Comparison of ENCODE assay signal across 8 mouse cellular contexts in genomic region chr5:31240637-31241521, GRCm38 (mm10). TPM values are rescaled to one million over a fixed set of nuclear protein-coding genes. Genes with fewer than 3 reads are reported as not detected.
DNase-seq lines count a peak whose midpoint lies in the region; ATAC-seq and TF ChIP-seq lines count a peak whose summit lies in the region.

TSS of gene Nrbp1 (plus strand) at chr5:31240864.
TSS of gene Gm9970 (minus strand) at chr5:31241232.

- peaks cover 16% of the 10 kb centered on the region for H3K36me3 ChIP-seq in heart, embryonic 11.5 days (ENCODE audit: control insufficient read depth, insufficient read depth, low read length)
- H3K36me3 ChIP-seq in kidney, embryonic 16.5 days (ENCODE audit: insufficient read depth, low read length), result peaks cover 21% of the 10 kb centered on the region
- H3K36me3 ChIP-seq in liver, adult 2 months (ENCODE audit: control insufficient read depth, insufficient read depth, low read length), result peaks cover 20% of the 10 kb centered on the region

- H3K9ac ChIP-seq in heart, embryonic 11.5 days (ENCODE audit: low read depth, low read length), result peak within 1 kb of the TSS; percentile 98
- peak within 1 kb of the TSS; percentile 98 for H3K9ac ChIP-seq in kidney, embryonic 16.5 days (replicated peaks; ENCODE audit: low read length)
- peak within 1 kb of the TSS; percentile 97 for H3K9ac ChIP-seq in liver, adult 2 months (ENCODE audit: low read depth, low read length)

- no peak for TF ChIP-seq CTCF in brain, embryonic 14.5 days (IDR thresholded peaks at IDR 0.05; ENCODE audit: borderline replicate concordance, extremely low read depth, insufficient read depth, insufficient read length)
- TF ChIP-seq CTCF in liver, adult 2 months (IDR thresholded peaks at IDR 0.05; ENCODE audit: low read depth, low read length), result no peak

- peaks cover 4% of the 10 kb centered on the region; the same call in 1 of the 2 replicates for H3K79me2 ChIP-seq in liver, adult 2 months (ENCODE audit: control insufficient read depth, insufficient read depth, low read length)

- H3K4me3 ChIP-seq in heart, embryonic 11.5 days (ENCODE audit: low read depth, low read length), result peak within 1 kb of the TSS; percentile 89
- peak within 1 kb of the TSS; percentile 84 for H3K4me3 ChIP-seq in kidney, embryonic 16.5 days (ENCODE audit: low read length)
- H3K4me3 ChIP-seq in liver, adult 2 months (ENCODE audit: insufficient read depth, low read depth, low read length), result peak within 1 kb of the TSS; percentile 99

- H3K4me2 ChIP-seq in heart, embryonic 11.5 days, result peak within 1 kb of the TSS; percentile 75
- peak within 1 kb of the TSS; percentile 83 for H3K4me2 ChIP-seq in kidney, embryonic 16.5 days (replicated peaks; ENCODE audit: low read depth, low read length)

- peak within 1 kb of the TSS; percentile 99 for H3K27ac ChIP-seq in heart, embryonic 11.5 days (ENCODE audit: low read depth, low read length)
- H3K27ac ChIP-seq in kidney, embryonic 16.5 days (ENCODE audit: low read length), result peak within 1 kb of the TSS; percentile 96
- peak within 1 kb of the TSS; percentile 95 for H3K27ac ChIP-seq in liver, adult 2 months (replicated peaks; ENCODE audit: insufficient read depth, low read depth, low read length)

- peaks cover 2% of the 10 kb centered on the region; the same call in 1 of the 2 replicates for H3K9me3 ChIP-seq in heart, embryonic 11.5 days (replicated peaks; ENCODE audit: control insufficient read depth, low read length)
- H3K9me3 ChIP-seq in kidney, embryonic 16.5 days (ENCODE audit: low read length), result 0 out of 2 replicates have a peak, but pooled peaks cover 2% of the 10 kb centered on the region

- peak; percentile 94 for ATAC-seq in erythroblast, adult 5-6 weeks (replicated peaks; ENCODE audit: low FRiP score, poor library complexity, severe bottlenecking)
- peak; percentile 98 for ATAC-seq in heart, embryonic 11.5 days (replicated peaks; ENCODE audit: insufficient number of reproducible peaks, low FRiP score, low TSS enrichment)
- ATAC-seq in kidney, embryonic 16.5 days (ENCODE audit: low FRiP score, low TSS enrichment), result peak; percentile 99
- ATAC-seq in monocyte, adult 5-6 weeks (replicated peaks; ENCODE audit: insufficient number of reproducible peaks, low FRiP score, low TSS enrichment, poor library complexity, severe bottlenecking), result peak; percentile 97

- TF ChIP-seq POLR2A in brain, embryonic 14.5 days (IDR thresholded peaks at IDR 0.05; ENCODE audit: borderline replicate concordance, extremely low read depth, insufficient read depth, insufficient read length, poor library complexity, severe bottlenecking), result peak; percentile 90
- TF ChIP-seq POLR2A in liver, adult 2 months (IDR thresholded peaks at IDR 0.05; ENCODE audit: extremely low read depth, insufficient read depth, low read length), result peak; percentile 79

- peak; percentile 98 for DNase-seq in CD4-positive helper T cell, adult 2 months (ENCODE audit: low read depth, low spot score)
- DNase-seq in brain, embryonic 14.5 days (ENCODE audit: low read depth), result peak; percentile 98
- DNase-seq in liver, adult 2 months (ENCODE audit: extremely low read depth, low read depth, low spot score), result peak; percentile 77
- DNase-seq in spleen, postnatal 36 days (ENCODE audit: low spot score in 2 of 2), result peak; percentile 96 to 97

- H3K27me3 ChIP-seq in heart, embryonic 11.5 days (ENCODE audit: control insufficient read depth, insufficient read depth, low read length), result no peaks in the 10 kb centered on the region
- H3K27me3 ChIP-seq in kidney, embryonic 16.5 days (ENCODE audit: insufficient read depth, low read length), result no peaks in the 10 kb centered on the region
- no peaks in the 10 kb centered on the region for H3K27me3 ChIP-seq in liver, adult 2 months (ENCODE audit: control insufficient read depth, insufficient read depth, low read length)

- WGBS in heart, embryonic 11.5 days (ENCODE audit: insufficient replicate concordance), result under 1% methylated on average over 80 of the region's 103 CpGs
- under 1% methylated on average over 91 of the region's 103 CpGs for WGBS in kidney, embryonic 16.5 days
- 1% methylated on average over 100 of the region's 103 CpGs for WGBS in liver, adult 2 months

- peaks cover 5% of the 10 kb centered on the region for H3K4me1 ChIP-seq in heart, embryonic 11.5 days (ENCODE audit: control insufficient read depth, insufficient read depth, low read length)
- peaks cover 12% of the 10 kb centered on the region for H3K4me1 ChIP-seq in kidney, embryonic 16.5 days (ENCODE audit: insufficient read depth, low read length)
- peaks cover 4% of the 10 kb centered on the region for H3K4me1 ChIP-seq in liver, adult 2 months (ENCODE audit: control insufficient read depth, insufficient read depth, low read length)

RNA-seq across cellular contexts. Expression of gene Nrbp1, which starts in this region (rescaled TPM):
- 143 and 175 TPM in 2 replicates for polyA plus RNA-seq in brain, embryonic 14.5 days (2012; rRNA removed)
- total RNA-seq in erythroblast, adult 5-6 weeks (2015; ENCODE audit: low replicate concordance), result 20.1 and 31.5 TPM in 2 replicates
- 23.0 and 28.1 TPM in 2 replicates for total RNA-seq in erythroblast, adult 5-6 weeks (2017; ENCODE audit: low replicate concordance)
- 124 and 141 TPM in 2 replicates for polyA plus RNA-seq in heart, embryonic 11.5 days (2014; fragmentation: Nextera tagmentation; extraction: Ambion mirVana)
- polyA plus RNA-seq in kidney, embryonic 16.5 days (2015; fragmentation: Nextera tagmentation; extraction: Ambion mirVana), result 179 and 182 TPM in 2 replicates
- total RNA-seq in liver, adult 2 months (2014; rRNA removed), result 43.8 and 51.5 TPM in 2 replicates
- polyA plus RNA-seq in liver, adult 2 months (2012; rRNA removed), result 97.8 and 112 TPM in 2 replicates
- total RNA-seq in monocyte, adult 5-6 weeks (2017), result 322 to 390 TPM (median 323 TPM) in 3 replicates

RNA-seq across cellular contexts. Expression of gene Gm9970, which starts in this region (rescaled TPM):
- 0.15 TPM in 1 of 2 replicates, not detected in the other for polyA plus RNA-seq in brain, embryonic 14.5 days (2012; rRNA removed)
- not detected in 2 replicates for total RNA-seq in erythroblast, adult 5-6 weeks (2015; ENCODE audit: low replicate concordance)
- not detected in 2 replicates for total RNA-seq in erythroblast, adult 5-6 weeks (2017; ENCODE audit: low replicate concordance)
- polyA plus RNA-seq in heart, embryonic 11.5 days (2014; fragmentation: Nextera tagmentation; extraction: Ambion mirVana), result 0.53 and 0.59 TPM in 2 replicates
- 0.52 TPM in 1 of 2 replicates, not detected in the other for polyA plus RNA-seq in kidney, embryonic 16.5 days (2015; fragmentation: Nextera tagmentation; extraction: Ambion mirVana)
- total RNA-seq in liver, adult 2 months (2014; rRNA removed), result not detected in 2 replicates
- not detected in 2 replicates for polyA plus RNA-seq in liver, adult 2 months (2012; rRNA removed)
- not detected in 3 replicates for total RNA-seq in monocyte, adult 5-6 weeks (2017)

Comparison
In these comparisons a context has a peak if more than half of its experiments do, and no peak if none do; other contexts are left out.
1. Peak in every context shown above with its lines: DNase-seq, ATAC-seq, H3K4me3 ChIP-seq and H3K27ac ChIP-seq.